Mouse (Mus musculus) small intestine, adult 2 months (tissue): ENCODE measurements around the gene Ehd2.

Source experiments
- CTCF ChIP-seq: fragments of 200-500 bp; IDR thresholded peaks from 2 replicates; pipeline ENCODE4 v1.5.1; 2012; ENCODE audit warnings: low read depth, mild to moderate bottlenecking, control low read depth, inconsistent platforms, low read length, moderate library complexity, mixed read lengths; ENCODE audit not compliant: insufficient replicate concordance, insufficient read length; ENCODE audit errors: extremely low read depth
- POLR2A ChIP-seq: fragments of 200-500 bp; IDR thresholded peaks from 2 replicates; pipeline ENCODE4 v1.6.1; 2012; ENCODE audit warnings: low read depth, mild to moderate bottlenecking, control low read depth, inconsistent platforms, low read length, moderate library complexity

GRCm38 (mm10) chr7:15975904-15976303 lies 8.5 kb upstream of the Ehd2 start:
- TF ChIP-seq CTCF (peak; percentile 81; the same call in 1 of the 2 replicates), POLR2A (no peak)
